Mouse (Mus musculus) T-helper 17 cell (primary cell): ENCODE data around the gene Saal1.
"Not testable (repeated sequence)": the region's sequence is repeated elsewhere in the genome, so short reads cannot be mapped to it uniquely, and the experiment has no call there.

Experiments used
- in situ Hi-C, 2 experiments: fragments of 300-600 bp; cut with MboI, MseI; formaldehyde crosslinking; loops; 1 replicate in 1 of 2; 2 replicates in 1 of 2; pipeline ENCODE4 v1.15.1; 2025; ENCODE audit warnings: high pct_unique_total_duplicates in 2 of 2

Gene Saal1

GRCm38 (mm10) chr7:46710390-46710844 lies at the start of gene Saal1:
TSS of gene Saal1 (minus strand) at chr7:46710680.
- in situ Hi-C loops: loop anchor here (10.0 kb wide), 2 partner anchors 676 to 686 kb away; partner anchors contain the start of genes Abcc6 (in 1 of the 2) and Nomo1 (in 1 of the 2)

- in situ Hi-C loops: no loop called here
Observed at GRCm38 (mm10) chr7:46751490-46751889, 41.0 kb upstream of the Saal1 start, which contains the start of gene Saa2. TSS of gene Saa2 (plus strand) at chr7:46751790.

GRCm38 (mm10) chr7:46748459-46748858 lies 38.0 kb upstream of the Saal1 start:
- in situ Hi-C loops: no loop called here

GRCm38 (mm10) chr7:46746381-46746780 lies 35.9 kb upstream of the Saal1 start:
- in situ Hi-C loops: no loop called here

- in situ Hi-C loops: no loop called here
Observed at GRCm38 (mm10) chr7:46745816-46746215, 35.3 kb upstream of the Saal1 start.

GRCm38 (mm10) chr7:46742880-46743279 lies 32.4 kb upstream of the Saal1 start, which contains the start of gene Saa1:
TSS of gene Saa1 (minus strand) at chr7:46742980.
- in situ Hi-C loops: not testable (repeated sequence)

GRCm38 (mm10) chr7:46740041-46740440 lies 29.6 kb upstream of the Saal1 start:
- in situ Hi-C loops: not testable (repeated sequence)

GRCm38 (mm10) chr7:46738561-46739460 lies 28.3 kb upstream of the Saal1 start:
- in situ Hi-C loops: no loop called here

- in situ Hi-C loops: no loop called here
Observed at GRCm38 (mm10) chr7:46734983-46735382, 24.5 kb upstream of the Saal1 start.

GRCm38 (mm10) chr7:46732458-46732857 lies 22.0 kb upstream of the Saal1 start, which contains the start of gene Saa4:
TSS of gene Saa4 (minus strand) at chr7:46732603.
- in situ Hi-C loops: no loop called here

- in situ Hi-C loops: no loop called here
Observed at GRCm38 (mm10) chr7:46727584-46727983, 17.1 kb upstream of the Saal1 start.

- in situ Hi-C loops: no loop called here
Observed at GRCm38 (mm10) chr7:46724396-46724795, 13.9 kb upstream of the Saal1 start.

- in situ Hi-C loops: no loop called here
Observed at GRCm38 (mm10) chr7:46723849-46724248, 13.4 kb upstream of the Saal1 start.

- in situ Hi-C loops: no loop called here
Observed at GRCm38 (mm10) chr7:46723354-46723753, 12.9 kb upstream of the Saal1 start.

GRCm38 (mm10) chr7:46720460-46720859 lies 10.0 kb upstream of the Saal1 start:
- in situ Hi-C loops: no loop called here

- in situ Hi-C loops: loop anchor here (10.0 kb wide), 2 partner anchors 685 to 695 kb away; partner anchors contain the start of genes Abcc6 (in 1 of the 2) and Nomo1 (in 1 of the 2)
Observed at GRCm38 (mm10) chr7:46719526-46719925, 9.0 kb upstream of the Saal1 start.

- in situ Hi-C loops: loop anchor here (10.0 kb wide), 2 partner anchors 684 to 694 kb away; partner anchors contain the start of genes Abcc6 (in 1 of the 2) and Nomo1 (in 1 of the 2)
Observed at GRCm38 (mm10) chr7:46718591-46719270, 8.3 kb upstream of the Saal1 start.

GRCm38 (mm10) chr7:46716897-46717296 lies 6.4 kb upstream of the Saal1 start:
- in situ Hi-C loops: loop anchor here (10.0 kb wide), 2 partner anchors 682 to 692 kb away; partner anchors contain the start of genes Abcc6 (in 1 of the 2) and Nomo1 (in 1 of the 2)

GRCm38 (mm10) chr7:46715600-46715999 lies 5.1 kb upstream of the Saal1 start, which contains the start of gene Saa3:
TSS of gene Saa3 (minus strand) at chr7:46715700.
- in situ Hi-C loops: loop anchor here (10.0 kb wide), 2 partner anchors 681 to 691 kb away; partner anchors contain the start of genes Abcc6 (in 1 of the 2) and Nomo1 (in 1 of the 2)

- in situ Hi-C loops: loop anchor here (10.0 kb wide), 2 partner anchors 680 to 690 kb away; partner anchors contain the start of genes Abcc6 (in 1 of the 2) and Nomo1 (in 1 of the 2)
Observed at GRCm38 (mm10) chr7:46714518-46714917, 4.0 kb upstream of the Saal1 start.

- in situ Hi-C loops: loop anchor here (10.0 kb wide), 2 partner anchors 677 to 687 kb away; partner anchors contain the start of genes Abcc6 (in 1 of the 2) and Nomo1 (in 1 of the 2)
Observed at GRCm38 (mm10) chr7:46712250-46712649, 1.8 kb upstream of the Saal1 start.
